Mouse (Mus musculus) kidney, adult 2 months (tissue): ENCODE results near the gene Madcam1.

Experiments
- CTCF ChIP-seq: fragments of 200-500 bp; conservative IDR thresholded peaks from 2 replicates; pipeline ENCODE4 v1.5.1; 2011; ENCODE audit warnings: low read depth, mild to moderate bottlenecking, control low read depth, low read length, moderate library complexity, mixed read lengths; ENCODE audit not compliant: insufficient read depth, insufficient read length
- POLR2A ChIP-seq: fragments of 200-500 bp; IDR thresholded peaks from one replicate; pipeline ENCODE4 v1.6.1; 2011; ENCODE audit warnings: low read depth, low read length, control low read depth

GRCm38 (mm10) chr10:79680606-79681495 lies 16.5 kb downstream of the Madcam1 start:
- TF ChIP-seq CTCF (no peak), POLR2A (no peak)
